Mouse (Mus musculus) spleen, postnatal 36 days (tissue): ENCODE data around the gene Hcfc1.

Experiments
- DNase-seq, 2 experiments: peaks; one replicate each; pipeline ENCODE4 v3.0.0; 2022; ENCODE audit warnings: low spot score in 2 of 2, mixed read lengths in 1 of 2

Gene Hcfc1

GRCm38 (mm10) chrX:73942294-73942693 is 23.9 kb downstream of the Hcfc1 start:
- DNase-seq, result no peak

DNA sequence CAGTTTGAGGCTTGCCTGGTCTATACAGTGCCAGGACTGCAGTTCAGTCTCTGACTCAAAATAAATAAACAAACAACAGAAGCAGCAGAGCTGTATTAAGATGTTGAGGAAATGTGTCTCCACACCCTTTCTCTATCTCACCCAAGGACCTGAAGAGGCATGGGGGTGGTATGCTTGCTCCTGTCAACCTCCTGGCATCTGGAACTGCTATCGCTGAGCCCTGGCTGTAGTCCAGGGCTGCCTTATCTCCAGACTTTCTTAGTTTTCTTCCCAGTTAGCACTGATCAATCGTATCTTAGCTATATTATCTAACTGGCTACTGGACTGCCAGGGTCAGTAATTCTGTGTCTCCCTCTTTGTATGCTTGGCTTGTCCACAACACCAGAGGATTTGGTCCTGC is 24.3 kb downstream of the Hcfc1 start:
- no peak for DNase-seq

- DNase-seq, result no peak
Observed at GRCm38 (mm10) chrX:73931871-73932270, 34.3 kb downstream of the Hcfc1 start.

- peak; percentile 67 to 75 for DNase-seq
Observed at GRCm38 (mm10) chrX:73930402-73931062, 35.6 kb downstream of the Hcfc1 start, which contains the start of gene Renbp. Gene Renbp, minus strand, starts transcription at chrX:73930850.

DNA sequence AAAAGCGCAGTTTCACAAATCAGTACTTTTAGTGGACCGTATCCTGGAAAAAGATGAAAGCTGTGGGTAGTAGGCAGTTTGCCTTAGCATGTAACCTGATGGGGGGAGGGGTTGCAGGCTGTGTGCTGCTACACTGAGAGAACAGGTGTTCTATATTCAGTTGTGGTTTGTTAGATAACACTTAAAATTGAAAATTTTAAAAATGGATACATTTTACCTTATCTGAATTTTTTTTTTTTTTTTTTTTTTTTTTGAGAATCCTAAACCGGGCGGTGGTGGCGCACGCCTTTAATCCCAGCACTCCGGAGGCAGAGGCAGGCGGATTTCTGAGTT is 43.6 kb downstream of the Hcfc1 start:
- DNase-seq, result no peak

- DNase-seq, result peak; percentile 82 to 84
Observed at GRCm38 (mm10) chrX:73921823-73922549, 44.2 kb downstream of the Hcfc1 start, which contains the start of the genes Arhgap4 and Naa10. Gene Arhgap4, minus strand, starts transcription at chrX:73921870. Gene Naa10, minus strand, starts transcription at chrX:73921944.

- no peak for DNase-seq
Observed at GRCm38 (mm10) chrX:73921285-73921822, 44.8 kb downstream of the Hcfc1 start.

GRCm38 (mm10) chrX:73918631-73919030 is 47.5 kb downstream of the Hcfc1 start:
- DNase-seq, result no peak

GRCm38 (mm10) chrX:73916945-73917344 is 49.2 kb downstream of the Hcfc1 start:
- DNase-seq, result no peak

- DNase-seq, result peak; percentile 93 to 95
Observed at GRCm38 (mm10) chrX:73914827-73915703, 51.1 kb downstream of the Hcfc1 start.

DNA sequence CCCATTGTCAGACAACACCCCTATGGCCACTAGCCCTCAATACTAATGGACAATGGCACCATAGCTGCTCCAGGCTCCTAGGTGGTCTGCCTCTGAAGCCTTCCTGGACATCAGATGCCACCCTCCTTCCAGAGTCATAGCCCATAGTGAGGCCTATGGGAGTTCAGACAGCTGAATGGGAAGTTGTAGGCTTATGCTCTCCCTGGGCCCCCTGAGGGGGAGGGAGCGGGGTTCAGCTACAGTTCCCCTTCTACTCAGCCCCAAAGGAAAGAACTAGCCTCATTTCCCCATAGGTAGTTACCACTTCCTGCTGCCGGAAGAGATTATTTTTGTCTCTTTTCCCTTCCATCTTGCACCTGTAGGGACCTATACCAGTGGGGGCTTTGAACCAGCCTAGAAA is 54.6 kb downstream of the Hcfc1 start:
- DNase-seq, result peak; percentile 80 to 84

DNA sequence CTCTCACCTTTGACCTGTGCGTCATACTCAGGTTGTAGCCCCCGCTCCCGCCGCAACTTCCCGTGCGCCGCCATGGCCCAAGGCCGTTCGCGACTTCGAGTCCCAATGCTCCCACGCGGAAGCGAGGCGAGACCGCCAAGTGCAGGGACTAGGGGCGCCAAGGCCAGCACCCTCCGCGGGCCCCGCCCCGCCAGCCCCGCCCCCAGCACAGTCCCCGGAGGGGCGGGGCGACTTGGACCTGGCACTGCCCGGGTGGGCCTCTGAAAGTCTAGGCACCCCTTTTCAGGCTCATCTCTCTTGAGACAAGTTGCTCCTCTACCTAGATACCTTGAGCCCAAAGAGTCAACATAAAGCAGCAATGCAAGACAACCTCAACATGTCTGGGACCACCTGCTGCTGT is 55.0 kb downstream of the Hcfc1 start:
- DNase-seq, result peak; percentile 75 to 80

DNA sequence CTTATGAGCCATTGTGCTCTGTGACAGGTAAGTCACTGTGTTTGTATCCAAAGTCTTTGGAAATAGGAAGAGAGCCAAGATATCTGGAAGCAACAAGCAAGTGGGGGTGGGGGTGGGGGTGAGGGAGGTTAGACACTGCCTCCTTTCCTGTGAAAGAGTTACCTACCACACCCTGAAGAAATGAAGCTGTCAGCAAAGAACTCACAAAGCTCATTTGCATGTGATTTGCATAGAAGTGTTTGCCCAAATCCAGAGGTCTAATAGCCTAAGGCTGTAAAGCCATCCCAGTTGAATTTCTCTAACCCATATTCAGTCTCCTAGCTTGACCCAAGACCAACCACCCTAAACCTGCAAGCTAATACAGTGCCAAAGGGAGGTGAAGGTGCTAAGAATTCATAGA is 55.7 kb downstream of the Hcfc1 start:
- peak in 1 of 2 experiments; percentile 44 for DNase-seq

- no peak for DNase-seq
Observed at GRCm38 (mm10) chrX:73910049-73910448, 56.1 kb downstream of the Hcfc1 start.

- no peak for DNase-seq
Observed at GRCm38 (mm10) chrX:73897959-73898358, 68.2 kb downstream of the Hcfc1 start.

DNA sequence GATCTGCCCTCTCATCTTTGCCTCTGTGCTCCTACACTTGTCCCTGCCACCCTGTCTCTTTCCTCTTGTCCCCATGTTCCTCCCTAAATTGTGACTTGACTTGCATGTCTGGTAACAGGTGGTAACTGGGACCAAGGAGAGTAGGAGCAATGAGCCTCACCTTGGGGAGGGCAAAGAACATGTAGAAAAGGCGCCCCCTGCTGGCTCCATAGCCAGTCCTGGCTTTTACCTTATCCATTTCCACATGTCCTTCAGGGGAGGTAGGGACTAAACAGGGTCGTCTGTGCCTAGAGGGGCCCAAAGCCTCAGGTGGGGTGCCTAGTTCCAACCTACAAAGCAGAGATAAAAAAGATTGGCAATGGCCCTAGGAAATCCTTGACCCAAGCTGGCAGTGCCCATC is 70.4 kb downstream of the Hcfc1 start, which contains the start of gene L1cam:
L1cam (minus strand) TSS at position 387 of the 400 bp plus-strand sequence.
- DNase-seq, result peak in 1 of 2 experiments; percentile 29

GRCm38 (mm10) chrX:73892833-73893232 is 73.3 kb downstream of the Hcfc1 start:
- DNase-seq, result no peak
